Mouse (Mus musculus) ES-Bruce4 (cell line): ENCODE results near the gene Pgls.

Source experiments
- CTCF ChIP-seq: IDR thresholded peaks from one replicate; pipeline ENCODE4 v1.8.1; 2011; ENCODE audit warnings: low read depth, low read length
- EP300 ChIP-seq: IDR thresholded peaks from 2 replicates; pipeline ENCODE4 v1.6.1; 2011; ENCODE audit warnings: low read depth, low read length; ENCODE audit not compliant: insufficient read depth
- POLR2A ChIP-seq: IDR thresholded peaks from one replicate; pipeline ENCODE4 v1.8.1; 2011; ENCODE audit warnings: low read length; ENCODE audit not compliant: insufficient read depth

DNA sequence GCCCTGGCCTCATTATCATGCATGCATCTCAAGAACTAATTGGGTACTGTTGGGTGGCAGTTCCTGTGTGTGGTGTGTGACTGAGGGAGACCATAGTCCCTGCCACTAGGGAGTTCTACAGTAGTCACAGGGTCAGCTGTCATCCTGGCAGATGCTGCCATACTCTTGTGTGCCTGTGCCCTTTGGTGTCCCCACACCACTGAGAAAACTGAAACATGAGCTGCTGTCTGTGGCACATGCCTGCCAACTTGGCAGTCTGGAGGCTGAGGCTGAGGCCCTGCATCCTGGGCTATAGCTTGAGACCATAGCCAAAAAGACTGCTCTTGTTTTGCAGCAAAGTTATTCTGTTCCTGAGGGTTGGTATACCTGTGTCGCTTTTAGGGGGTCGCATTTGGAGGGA is 27.8 kb downstream of the Pgls start:
- TF ChIP-seq POLR2A = no peak
- TF ChIP-seq CTCF = no peak
- TF ChIP-seq EP300 = no peak
